Mouse (Mus musculus): Measurements from ENCODE around the gene 4933434E20Rik.

The 4933434E20Rik gene

DNA sequence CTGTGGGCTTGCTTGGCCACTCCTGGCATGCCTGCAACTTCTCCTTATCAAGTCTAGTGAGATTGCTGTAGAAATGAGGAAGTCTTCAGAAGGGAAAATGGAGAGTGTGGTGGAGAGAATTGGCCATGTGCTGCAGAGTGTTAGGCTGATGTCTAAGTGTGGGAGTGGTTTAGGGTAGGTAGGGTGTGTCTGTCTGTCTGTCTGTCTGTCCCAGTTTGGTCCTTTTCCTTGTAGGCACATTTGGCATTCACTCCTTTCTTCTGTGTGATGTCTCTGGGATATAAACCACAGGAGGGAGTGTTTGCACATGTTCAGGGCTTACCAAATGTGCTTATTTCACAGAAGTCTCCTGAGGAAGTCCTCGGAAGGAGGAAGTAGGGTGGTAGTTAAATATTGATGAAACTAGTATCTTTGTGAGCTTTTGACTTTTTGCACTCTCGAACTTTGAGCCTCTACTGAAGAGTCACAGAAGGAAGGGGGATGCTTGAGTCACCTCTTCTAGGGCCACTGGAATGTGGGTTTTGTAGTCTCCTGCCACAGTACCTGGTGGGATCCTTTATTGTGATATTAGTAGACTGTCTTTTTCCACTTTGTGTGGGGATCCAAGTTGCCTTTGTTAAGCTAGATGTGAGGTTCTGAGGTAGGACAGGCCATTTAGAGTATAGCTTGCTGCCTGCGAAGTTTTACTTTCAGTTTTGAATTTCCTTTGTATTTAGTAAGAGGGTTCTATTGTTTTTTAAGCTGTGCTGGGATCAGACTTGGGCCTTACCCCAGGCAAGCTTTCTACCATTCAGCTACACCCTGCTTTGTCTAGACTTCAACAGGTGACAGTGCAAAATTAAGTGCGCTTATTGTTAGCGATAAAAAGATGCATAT, 30.2 kb downstream of the 4933434E20Rik start:
- DNase-seq (ENCODE audit: low spot score in 2 of 2), result no peak

DNA sequence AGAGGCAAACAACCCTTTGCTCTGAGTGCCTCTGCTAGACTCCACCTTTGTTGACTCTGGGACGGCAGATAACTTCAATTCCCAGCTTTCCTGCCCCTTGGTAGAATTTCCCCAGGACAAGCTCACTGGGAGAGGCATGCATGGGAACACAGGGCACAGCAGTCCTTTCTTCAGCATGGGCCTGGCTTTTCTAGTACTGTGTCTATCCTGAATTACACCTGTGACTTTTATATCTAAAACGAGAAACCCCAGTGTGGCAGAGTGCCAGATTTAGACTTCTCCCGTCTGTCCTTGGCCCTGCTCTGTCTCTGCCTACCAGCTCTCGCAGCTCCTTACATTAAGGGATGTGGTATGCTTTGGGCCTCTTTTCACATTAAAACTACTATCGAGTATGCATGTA, 31.6 kb downstream of the 4933434E20Rik start:
- no peak for DNase-seq (ENCODE audit: low spot score in 2 of 2)

DNA sequence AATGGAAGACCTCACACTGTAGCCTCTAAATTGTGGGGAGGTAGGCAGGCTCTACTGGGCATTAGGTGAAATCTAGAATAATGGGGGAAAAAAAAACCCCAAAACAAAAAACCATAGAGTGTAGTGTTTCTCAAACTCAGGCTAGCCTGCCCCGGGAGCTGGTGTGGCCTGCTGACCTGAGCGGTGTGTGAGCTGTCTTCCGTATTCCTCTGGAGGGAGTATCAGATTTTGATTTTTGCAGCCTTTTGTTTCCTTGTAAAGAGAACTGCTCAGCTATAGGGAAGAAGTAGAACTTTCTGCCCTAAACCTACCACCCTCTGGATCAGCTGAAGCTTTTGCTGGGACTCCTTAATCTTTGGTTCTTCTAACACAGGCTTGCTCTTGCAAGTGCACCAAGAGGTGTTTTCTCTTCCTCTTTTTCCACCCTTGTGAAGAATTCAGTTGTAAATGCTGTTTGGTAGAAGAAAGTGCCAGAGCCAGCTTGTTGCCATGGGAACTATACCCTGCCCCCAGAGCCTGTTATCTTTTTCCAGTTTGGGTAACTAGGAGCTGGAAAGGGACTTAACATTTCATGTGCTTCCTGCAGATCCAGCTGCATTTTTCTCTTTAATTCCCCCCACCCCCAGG, 32.4 kb downstream of the 4933434E20Rik start:
- no peak for DNase-seq (ENCODE audit: low spot score in 2 of 2)

DNA sequence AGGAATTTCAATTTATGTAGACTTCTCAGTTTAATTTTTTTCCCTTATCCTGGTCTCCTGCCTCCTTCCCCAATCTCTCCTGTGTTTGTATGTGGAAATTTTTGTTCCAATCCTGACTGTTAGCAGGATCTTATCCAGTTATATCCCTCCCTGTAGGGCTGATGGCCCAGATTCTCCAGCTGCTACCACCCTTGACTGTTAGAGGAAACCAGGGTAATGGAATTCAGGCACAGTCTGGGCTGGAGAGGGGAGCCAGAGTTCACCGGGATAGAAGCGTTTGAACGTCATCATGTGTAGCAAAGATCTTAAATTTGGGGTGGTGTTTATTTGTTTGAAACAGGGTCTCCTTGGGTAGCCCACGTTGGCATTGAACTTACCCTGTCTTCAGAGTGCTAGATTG, 33.4 kb downstream of the 4933434E20Rik start:
- no peak for DNase-seq (ENCODE audit: low spot score in 2 of 2)

DNA sequence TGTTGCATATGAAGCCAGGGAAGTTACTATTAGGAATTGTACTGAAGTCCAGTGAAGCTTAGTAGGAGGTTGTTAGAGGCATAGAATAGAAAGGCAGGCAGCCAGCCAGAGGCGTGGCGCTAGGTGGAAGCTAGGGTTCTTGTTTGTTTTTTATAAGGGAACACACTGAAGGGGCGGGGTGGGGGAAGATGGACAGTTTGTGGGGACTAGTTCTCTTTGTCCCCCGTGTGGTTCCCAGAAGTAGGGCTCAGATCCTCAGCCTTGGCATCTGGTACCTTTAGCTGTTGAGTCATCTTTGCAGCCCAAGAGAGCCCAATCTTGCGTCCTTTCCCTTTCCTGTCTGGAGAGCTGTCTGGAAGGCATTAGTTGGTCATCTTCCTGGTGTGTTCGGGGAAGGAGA, 33.8 kb downstream of the 4933434E20Rik start:
- no peak for DNase-seq (ENCODE audit: low spot score in 2 of 2)

DNA sequence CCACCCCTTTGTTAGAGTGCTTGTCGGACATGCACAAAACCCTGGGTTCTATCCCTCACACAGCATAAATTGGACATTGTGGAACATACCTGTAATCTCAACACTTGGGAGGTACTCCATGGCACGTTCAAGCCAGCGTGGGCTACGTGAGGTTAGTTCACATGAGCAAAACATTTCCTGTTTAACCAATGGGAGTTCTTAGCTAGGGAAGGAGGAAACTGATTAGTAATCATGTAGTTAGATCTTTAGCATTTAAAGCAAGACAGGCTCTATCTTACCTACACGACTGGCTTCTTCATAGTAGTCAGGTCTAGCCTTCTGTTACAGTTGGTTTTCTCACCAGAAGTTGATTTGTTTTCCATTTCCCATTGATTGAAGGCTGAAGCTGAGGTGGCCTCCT, 34.6 kb downstream of the 4933434E20Rik start:
- DNase-seq (ENCODE audit: low spot score in 2 of 2), result no peak

DNA sequence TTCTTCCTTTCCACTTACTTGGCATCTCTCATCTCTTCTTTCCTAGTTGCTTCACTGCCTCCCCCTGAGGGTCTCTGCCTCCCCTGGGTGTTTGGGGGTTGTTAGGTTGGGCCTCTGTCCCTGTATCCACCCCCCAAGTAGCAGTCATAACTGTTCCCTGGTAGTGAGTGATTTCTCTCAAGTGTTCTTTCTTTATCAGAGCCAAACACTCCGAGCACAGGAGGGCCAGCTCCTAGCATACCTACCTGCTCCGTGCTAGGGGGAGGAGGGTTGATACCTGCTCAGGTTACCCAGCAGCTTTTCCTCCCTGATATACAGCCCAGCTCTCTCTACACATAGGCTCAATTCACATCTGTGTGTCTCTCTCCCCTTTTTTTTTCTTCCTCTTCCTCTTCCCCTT, 37.2 kb downstream of the 4933434E20Rik start:
- DNase-seq (ENCODE audit: low spot score in 2 of 2), result no peak

DNA sequence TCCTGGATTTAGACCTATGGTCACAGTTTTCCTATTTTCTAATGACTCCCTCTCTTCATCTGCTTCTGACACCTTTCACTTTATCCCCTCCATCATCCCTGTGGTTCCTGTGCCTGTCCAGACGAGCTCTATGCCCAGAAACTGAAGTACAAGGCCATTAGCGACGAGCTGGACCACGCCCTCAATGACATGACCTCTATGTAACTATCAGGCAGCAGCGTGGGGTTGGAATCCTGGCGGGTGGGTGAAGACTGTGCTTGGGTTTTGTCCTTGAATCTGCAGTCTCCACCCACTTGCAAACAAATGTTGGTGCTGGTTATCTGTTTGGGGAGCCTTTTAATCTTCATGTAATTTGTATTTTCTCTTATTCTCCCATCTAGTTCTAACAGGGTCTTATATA, 39.5 kb downstream of the 4933434E20Rik start:
- DNase-seq (ENCODE audit: low spot score in 2 of 2), result no peak

DNA sequence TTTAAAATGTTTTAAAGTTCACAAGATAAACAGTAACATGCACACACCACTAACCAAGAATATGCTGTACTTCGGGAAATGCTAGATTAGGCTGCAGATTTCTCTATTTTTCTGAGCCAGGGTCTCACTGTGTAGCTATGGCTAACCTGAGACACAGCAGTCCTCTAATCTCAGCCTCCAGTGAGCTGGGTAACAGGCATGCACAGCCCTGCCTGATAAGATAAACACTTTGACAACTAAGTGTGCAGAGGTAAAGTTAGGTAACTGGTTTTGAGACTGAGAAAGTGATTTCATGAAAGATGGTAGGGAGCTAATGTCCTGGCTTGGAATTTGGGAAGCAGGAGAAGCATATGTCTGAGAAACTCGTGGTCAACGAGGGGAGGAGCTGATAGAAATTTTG, 43.0 kb downstream of the 4933434E20Rik start:
- no peak for DNase-seq (ENCODE audit: low spot score in 2 of 2)

DNA sequence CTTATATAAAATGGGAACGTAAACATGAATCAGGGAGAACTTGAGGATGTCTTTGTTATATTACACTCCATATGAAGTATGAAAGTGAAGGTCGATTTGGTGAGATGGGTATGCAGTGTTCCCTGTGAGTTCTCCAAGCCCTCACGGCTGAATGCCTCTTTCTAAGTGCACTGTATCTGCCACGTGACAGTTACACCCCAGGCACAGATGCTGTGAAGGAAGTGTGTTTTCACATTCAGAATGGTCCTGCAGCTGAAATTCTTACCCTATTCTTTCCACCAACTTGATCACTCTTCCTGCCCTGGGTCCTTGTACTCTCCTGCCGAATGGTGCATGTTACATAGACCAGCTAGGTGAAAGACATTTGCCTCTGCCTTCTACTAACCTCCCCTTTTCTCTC, 46.5 kb downstream of the 4933434E20Rik start:
- DNase-seq (ENCODE audit: low spot score in 2 of 2), result no peak

GRCm38 (mm10) chr3:90101010-90101409, 49.6 kb downstream of the 4933434E20Rik start:
- DNase-seq (ENCODE audit: low spot score in 2 of 2), result no peak

GRCm38 (mm10) chr3:90101673-90102072, 50.2 kb downstream of the 4933434E20Rik start:
- no peak for DNase-seq (ENCODE audit: low spot score in 2 of 2)

DNA sequence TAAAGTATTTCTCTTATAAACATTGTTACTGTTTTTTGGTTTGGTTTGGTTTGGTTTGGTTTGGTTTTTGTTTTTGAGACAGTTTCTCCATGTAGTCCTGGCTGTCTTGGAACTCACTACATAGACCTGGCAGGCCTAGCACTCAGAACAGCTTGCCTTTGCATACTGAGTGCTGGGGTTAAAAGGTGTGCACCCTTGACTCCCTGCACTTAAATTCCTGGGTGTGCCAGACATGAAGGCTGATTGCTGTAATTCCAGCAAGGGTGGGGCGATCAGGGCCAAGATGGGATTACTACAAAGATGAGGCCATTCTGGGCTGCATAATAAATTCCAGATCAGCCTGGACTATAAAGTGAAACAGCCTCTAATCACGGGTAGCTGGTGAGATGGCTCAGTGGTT, 50.8 kb downstream of the 4933434E20Rik start:
- DNase-seq (ENCODE audit: low spot score in 2 of 2), result no peak

GRCm38 (mm10) chr3:90103176-90103575, 51.7 kb downstream of the 4933434E20Rik start:
- DNase-seq (ENCODE audit: low spot score in 2 of 2), result no peak

GRCm38 (mm10) chr3:90103938-90104337, 52.5 kb downstream of the 4933434E20Rik start, which contains the start of gene Nup210l:
Gene Nup210l, plus strand, starts transcription at chr3:90104132.
- DNase-seq (ENCODE audit: low spot score in 2 of 2), result no peak

- DNase-seq (ENCODE audit: low spot score in 2 of 2), result no peak
These were observed 60.3 kb downstream of the 4933434E20Rik start for GRCm38 (mm10) chr3:90111706-90112105.

DNA sequence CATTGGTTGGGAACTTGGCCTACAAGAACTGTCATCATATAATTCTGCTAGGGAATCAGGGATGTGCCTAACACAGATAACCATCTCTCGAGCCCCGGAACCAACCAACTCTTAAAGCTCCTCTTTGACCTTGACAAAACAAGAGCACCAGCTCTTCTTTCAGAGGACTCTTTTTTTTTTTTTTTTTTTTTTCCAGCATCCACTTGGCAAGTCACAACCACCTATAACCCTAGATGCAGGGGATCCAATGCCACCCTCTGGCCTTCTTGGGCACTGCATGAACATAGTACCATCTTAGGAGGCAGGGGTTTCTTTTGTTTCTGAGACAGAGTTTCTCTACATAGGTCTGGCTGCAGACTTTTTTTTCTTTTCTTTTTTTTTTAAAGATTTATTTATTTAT, 62.9 kb downstream of the 4933434E20Rik start:
- no peak for DNase-seq (ENCODE audit: low spot score in 2 of 2)

DNA sequence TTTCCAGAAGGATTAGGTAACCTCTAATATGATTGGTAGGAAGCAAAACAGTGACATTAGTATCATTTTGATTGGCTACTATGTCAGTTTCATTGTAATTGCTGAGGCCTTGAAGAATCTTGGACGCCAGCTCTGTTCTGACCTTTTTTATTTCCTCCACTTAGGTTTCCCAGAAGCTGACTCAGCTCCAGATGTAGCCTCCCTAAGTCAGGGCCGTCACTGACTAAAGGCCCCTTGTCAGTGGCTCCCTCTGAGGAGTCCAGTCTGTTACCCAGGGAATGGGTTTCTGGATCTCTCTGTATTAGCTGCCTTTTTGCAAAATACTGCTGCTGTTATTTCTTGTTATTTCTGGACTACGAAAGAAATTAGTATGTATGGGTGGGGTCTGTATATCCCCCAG, 64.1 kb downstream of the 4933434E20Rik start:
- no peak for DNase-seq (ENCODE audit: low spot score in 2 of 2)

Measured in frontal cortex, postnatal 14 days (tissue).